Mouse (Mus musculus): ENCODE data around the gene Tmem202. TPM values are rescaled to one million over a fixed set of nuclear protein-coding genes. Genes with fewer than 3 reads are reported as not detected.

The Tmem202 gene
- polyA plus RNA-seq, 1 experiment = not detected

DNA sequence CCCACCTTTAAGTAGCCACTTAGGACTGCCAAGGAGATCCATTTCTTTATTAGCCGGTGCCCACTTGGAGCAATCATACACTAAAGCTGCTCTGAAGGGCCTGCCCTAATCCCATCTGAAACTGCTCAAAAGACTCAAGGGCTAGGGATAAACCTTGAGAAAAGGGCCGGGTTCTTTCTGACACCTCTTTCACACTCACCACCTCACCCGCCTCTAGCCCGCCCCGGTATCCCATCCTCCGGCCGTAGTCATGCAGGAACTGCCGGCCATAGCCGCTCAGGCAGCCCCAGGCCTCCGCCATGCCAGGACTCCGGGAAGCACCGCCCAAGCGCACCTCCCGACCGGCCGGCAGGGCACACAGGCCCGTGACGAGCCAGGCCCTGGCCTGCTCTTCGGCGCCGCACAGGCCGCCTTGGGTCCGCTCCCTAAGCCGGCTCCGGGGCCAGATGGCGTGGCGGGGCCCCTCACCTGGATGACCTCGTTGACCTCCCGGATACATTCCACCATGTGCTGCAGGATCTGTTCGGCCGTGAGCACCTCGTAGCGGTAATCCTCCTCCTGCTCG, 54.1 kb downstream of the Tmem202 start:
- Histone ChIP-seq H3K4me3 (replicated peaks) (peak overlapping the region; percentile 99), H3K9me3 (ENCODE audit: control insufficient read depth, low read length) (no peaks in the 10 kb centered on the region), H3K4me1 (ENCODE audit: control insufficient read depth) (peaks cover 36% of the 10 kb centered on the region), H3K36me3 (ENCODE audit: control insufficient read depth) (peaks cover 16% of the 10 kb centered on the region), H3K27me3 (ENCODE audit: control insufficient read depth) (peaks cover 4% of the 10 kb centered on the region; the same call in 1 of the 2 replicates)
- TF ChIP-seq GATA1 (IDR thresholded peaks at IDR 0.05; ENCODE audit: low read length) (no peak), TAL1 (IDR thresholded peaks at IDR 0.05; ENCODE audit: low read length) (no peak)

DNA sequence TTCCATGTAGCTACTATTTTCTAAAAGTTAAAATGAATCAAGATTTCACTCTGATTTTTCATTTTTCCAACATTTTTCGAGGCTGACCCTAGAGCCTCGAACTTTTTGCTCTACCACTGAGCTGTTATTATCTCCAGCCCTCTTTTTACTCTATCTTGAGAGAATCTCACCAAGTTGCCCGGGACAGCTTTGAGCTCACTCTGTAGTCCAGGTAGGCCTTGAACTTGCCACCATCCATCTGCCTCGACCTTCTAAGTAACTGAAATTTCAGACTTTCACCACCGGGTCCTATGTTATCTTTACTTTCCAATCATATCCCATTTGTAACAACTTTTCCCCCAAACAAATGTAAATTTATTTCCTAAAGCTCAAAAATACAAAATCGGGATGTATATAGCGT, 54.9 kb downstream of the Tmem202 start:
- H3K27me3 ChIP-seq (ENCODE audit: control insufficient read depth) = no peaks in the 10 kb centered on the region
- no peaks in the 10 kb centered on the region for H3K9me3 ChIP-seq (ENCODE audit: control insufficient read depth, low read length)
- H3K4me3 ChIP-seq (replicated peaks) = peak overlapping the region; percentile 99
- TF ChIP-seq GATA1 (IDR thresholded peaks at IDR 0.05; ENCODE audit: low read length) = no peak
- no peak for TF ChIP-seq TAL1 (IDR thresholded peaks at IDR 0.05; ENCODE audit: low read length)
- H3K4me1 ChIP-seq (ENCODE audit: control insufficient read depth) = peaks cover 36% of the 10 kb centered on the region
- peaks cover 19% of the 10 kb centered on the region for H3K36me3 ChIP-seq (ENCODE audit: control insufficient read depth)

DNA sequence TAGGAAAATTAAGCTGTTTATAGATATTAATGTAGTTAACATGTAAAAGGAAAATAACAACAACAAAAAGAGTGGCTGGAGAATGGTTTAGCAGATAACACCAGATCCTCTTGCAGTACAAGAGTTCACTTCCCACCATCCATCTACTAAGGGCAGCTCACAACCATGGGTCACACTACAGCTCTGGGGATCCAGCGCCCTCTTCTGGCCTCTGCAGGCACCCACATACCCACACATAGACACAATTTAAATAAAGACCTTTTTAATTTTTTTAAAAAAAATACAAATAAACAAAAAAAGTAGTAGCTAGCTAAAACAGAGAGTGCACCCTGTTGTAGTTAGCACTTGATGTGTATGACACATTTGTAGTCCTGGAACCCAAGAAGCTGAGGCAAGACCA, 57.2 kb downstream of the Tmem202 start:
- H3K4me3 ChIP-seq (replicated peaks) = no peak overlapping the region
- TF ChIP-seq GATA1 (IDR thresholded peaks at IDR 0.05; ENCODE audit: low read length) = no peak
- TF ChIP-seq TAL1 (IDR thresholded peaks at IDR 0.05; ENCODE audit: low read length) = no peak
- H3K36me3 ChIP-seq (ENCODE audit: control insufficient read depth) = peaks cover 27% of the 10 kb centered on the region
- H3K9me3 ChIP-seq (ENCODE audit: control insufficient read depth, low read length) = no peaks in the 10 kb centered on the region
- peaks cover 33% of the 10 kb centered on the region for H3K4me1 ChIP-seq (ENCODE audit: control insufficient read depth)
- no peaks in the 10 kb centered on the region for H3K27me3 ChIP-seq (ENCODE audit: control insufficient read depth)

DNA sequence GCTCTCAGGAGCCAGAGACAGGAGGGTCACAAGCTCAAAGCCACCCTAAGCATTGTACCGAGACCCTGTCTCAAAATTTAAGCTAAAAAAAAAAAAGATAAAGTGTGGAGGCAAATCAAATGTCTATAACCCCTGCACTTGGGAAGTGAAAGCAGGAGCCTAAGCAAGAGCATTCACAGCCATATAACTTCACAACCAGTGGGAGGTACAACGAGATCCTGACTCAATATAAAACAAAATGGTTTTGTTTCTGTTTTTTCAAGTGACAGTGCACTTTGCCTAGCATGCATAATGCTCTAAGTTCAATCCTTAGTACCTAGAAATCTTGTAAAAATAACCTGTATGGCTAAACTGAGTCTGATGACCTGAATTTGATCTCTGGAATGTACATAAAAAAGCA, 63.0 kb downstream of the Tmem202 start:
- peaks cover 48% of the 10 kb centered on the region for H3K36me3 ChIP-seq (ENCODE audit: control insufficient read depth)

DNA sequence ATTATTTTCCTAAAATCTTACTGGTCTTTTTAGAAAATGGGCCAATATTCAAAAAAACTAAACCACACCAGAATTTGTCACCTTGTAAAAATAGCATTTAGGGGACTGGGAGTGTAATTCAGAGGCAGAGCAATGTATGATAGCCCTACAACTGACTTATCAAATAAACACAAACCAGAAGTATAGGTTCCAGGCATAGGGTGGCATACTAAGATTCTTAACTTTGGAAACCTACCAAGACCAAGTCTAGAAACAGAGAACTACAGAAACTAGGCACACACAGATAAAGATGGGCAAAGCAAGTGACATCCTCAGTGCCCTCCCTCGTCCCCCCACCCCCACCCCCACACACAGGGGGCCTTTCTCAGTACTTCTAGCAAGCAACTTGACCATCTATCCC, 64.8 kb downstream of the Tmem202 start:
- Histone ChIP-seq H3K36me3 (ENCODE audit: control insufficient read depth) (peaks cover 45% of the 10 kb centered on the region), H3K27me3 (ENCODE audit: control insufficient read depth) (no peaks in the 10 kb centered on the region), H3K4me1 (ENCODE audit: control insufficient read depth) (peaks cover 29% of the 10 kb centered on the region), H3K9me3 (ENCODE audit: control insufficient read depth, low read length) (no peaks in the 10 kb centered on the region), H3K4me3 (replicated peaks) (no peak overlapping the region)
- TF ChIP-seq GATA1 (IDR thresholded peaks at IDR 0.05; ENCODE audit: low read length) = no peak
- TF ChIP-seq TAL1 (IDR thresholded peaks at IDR 0.05; ENCODE audit: low read length) = no peak

More for the DNA sequence above, 63.0 kb downstream of the Tmem202 start:
- H3K9me3 ChIP-seq (ENCODE audit: control insufficient read depth, low read length) = no peaks in the 10 kb centered on the region
- H3K4me3 ChIP-seq (replicated peaks) = no peak overlapping the region
- H3K4me1 ChIP-seq (ENCODE audit: control insufficient read depth) = peaks cover 23% of the 10 kb centered on the region
- H3K27me3 ChIP-seq (ENCODE audit: control insufficient read depth) = no peaks in the 10 kb centered on the region
- TF ChIP-seq GATA1 (IDR thresholded peaks at IDR 0.05; ENCODE audit: low read length) (no peak), TAL1 (IDR thresholded peaks at IDR 0.05; ENCODE audit: low read length) (no peak)

DNA sequence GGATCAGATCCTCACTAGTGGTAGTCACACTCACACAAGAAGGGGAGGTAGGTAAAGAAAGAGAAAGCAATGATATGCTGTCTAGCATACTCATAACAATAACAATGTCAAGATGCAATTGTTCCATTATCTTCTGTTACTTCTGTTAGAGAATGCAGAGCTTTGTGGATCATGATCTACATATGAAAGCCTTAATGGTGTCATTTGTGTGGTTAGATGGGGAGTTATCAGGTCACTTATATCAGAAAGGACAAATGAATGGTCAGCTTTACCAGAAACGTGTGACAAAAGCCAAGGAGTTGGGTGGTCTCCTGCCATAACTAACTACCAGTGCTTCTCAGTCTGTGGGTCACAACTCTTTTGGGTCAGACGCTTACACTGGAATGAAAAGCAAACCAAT, 66.5 kb downstream of the Tmem202 start:
- Histone ChIP-seq H3K36me3 (ENCODE audit: control insufficient read depth) (peaks cover 40% of the 10 kb centered on the region), H3K4me1 (ENCODE audit: control insufficient read depth) (peaks cover 29% of the 10 kb centered on the region), H3K9me3 (ENCODE audit: control insufficient read depth, low read length) (no peaks in the 10 kb centered on the region), H3K4me3 (replicated peaks) (no peak overlapping the region), H3K27me3 (ENCODE audit: control insufficient read depth) (no peaks in the 10 kb centered on the region)
- TF ChIP-seq GATA1 (IDR thresholded peaks at IDR 0.05; ENCODE audit: low read length) = no peak
- TF ChIP-seq TAL1 (IDR thresholded peaks at IDR 0.05; ENCODE audit: low read length) = no peak

DNA sequence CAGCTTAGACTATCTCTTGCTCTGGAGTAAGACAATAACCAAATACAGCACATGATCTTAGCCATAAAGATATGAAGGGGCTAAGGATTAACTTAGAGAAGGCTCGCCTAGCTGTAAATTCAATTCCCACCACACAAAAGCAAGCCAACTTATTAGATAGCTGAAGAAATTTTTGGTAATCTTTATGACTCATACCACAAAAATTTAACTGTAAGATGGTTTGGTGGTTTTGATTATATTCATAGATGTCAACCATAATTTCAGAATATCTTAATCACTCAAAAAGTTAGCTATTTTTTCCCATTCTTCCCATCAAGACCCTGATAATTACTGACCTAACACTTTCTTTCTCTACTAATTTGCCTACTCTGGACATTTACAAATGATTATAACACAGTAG, 70.2 kb downstream of the Tmem202 start:
- Histone ChIP-seq H3K36me3 (ENCODE audit: control insufficient read depth) (peaks cover 35% of the 10 kb centered on the region), H3K4me3 (replicated peaks) (no peak overlapping the region), H3K4me1 (ENCODE audit: control insufficient read depth) (peaks cover 10% of the 10 kb centered on the region), H3K9me3 (ENCODE audit: control insufficient read depth, low read length) (no peaks in the 10 kb centered on the region), H3K27me3 (ENCODE audit: control insufficient read depth) (no peaks in the 10 kb centered on the region)
- TF ChIP-seq TAL1 (IDR thresholded peaks at IDR 0.05; ENCODE audit: low read length) (no peak), GATA1 (IDR thresholded peaks at IDR 0.05; ENCODE audit: low read length) (no peak)

Other genes starting within 250 kb of the Tmem202 start
- 0.17 and 0.26 TPM in 2 replicates for gene Adpgk, start 248.3 kb downstream of the Tmem202 start, polyA plus RNA-seq (2012)
- 0.09 TPM in 1 of 2 replicates, not detected in the other for gene Bbs4, start 186.3 kb downstream of the Tmem202 start, polyA plus RNA-seq (2012)
- gene Arih1, start 53.2 kb downstream of the Tmem202 start, polyA plus RNA-seq (2012) = 2.4 and 3.2 TPM in 2 replicates
- gene Hexa, start 307 bp downstream of the Tmem202 start, polyA plus RNA-seq (2012) = 0.42 and 0.60 TPM in 2 replicates
- not detected in 2 replicates for gene Celf6, start 38.1 kb upstream of the Tmem202 start, polyA plus RNA-seq (2012)
- 0.06 and 0.20 TPM in 2 replicates for gene Parp6, start 77.4 kb upstream of the Tmem202 start, polyA plus RNA-seq (2012)
- gene Pkm, start 116.5 kb upstream of the Tmem202 start, polyA plus RNA-seq (2012) = 4.3 and 4.7 TPM in 2 replicates
- gene Gramd2, start 140.3 kb upstream of the Tmem202 start, polyA plus RNA-seq (2012) = not detected in 2 replicates
- gene Senp8, start 210.9 kb upstream of the Tmem202 start, polyA plus RNA-seq (2012) = 0.01 and 0.04 TPM in 2 replicates
- gene Myo9a, start 211.0 kb upstream of the Tmem202 start, polyA plus RNA-seq (2012) = 0.02 and 0.03 TPM in 2 replicates